Mouse (Mus musculus): ENCODE measurements around the gene Gpr12. TPM values are rescaled to one million over a fixed set of nuclear protein-coding genes. Genes with fewer than 3 reads are reported as not detected.
"Not testable (repeated sequence)": the region's sequence is repeated elsewhere in the genome, so short reads cannot be mapped to it uniquely, and the experiment has no call there.

The Gpr12 gene
- polyA plus RNA-seq, 1 experiment, result 1.0 TPM

DNA sequence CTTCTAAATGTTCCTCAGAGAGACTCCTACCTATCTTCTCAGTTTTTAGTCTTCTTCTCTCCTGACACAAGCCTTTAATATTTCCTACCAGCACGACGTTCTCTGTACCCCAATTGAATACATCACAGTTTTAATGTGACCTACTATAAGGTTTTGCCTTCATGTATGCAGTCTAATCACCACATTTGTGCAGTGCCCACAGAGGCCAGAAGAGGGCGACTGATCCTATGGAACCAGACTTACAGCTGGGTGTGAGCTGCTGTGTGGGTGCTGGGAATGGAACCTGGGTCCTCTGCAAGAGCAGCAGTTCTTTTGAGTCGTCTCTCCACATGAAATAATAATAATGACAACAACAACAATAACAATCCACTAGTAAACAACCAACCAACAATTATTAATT, 18.0 kb downstream of the Gpr12 start:
- TF ChIP-seq POLR2A (IDR thresholded peaks at IDR 0.05; ENCODE audit: borderline replicate concordance, control insufficient read depth, low read depth, low read length) (no peak), CTCF (IDR thresholded peaks at IDR 0.05; ENCODE audit: control insufficient read depth, insufficient read depth, low read length) (peak; percentile 42; the same call in 1 of the 2 replicates)
- 58% methylated on average over 4 of the region's 4 CpGs for WGBS

DNA sequence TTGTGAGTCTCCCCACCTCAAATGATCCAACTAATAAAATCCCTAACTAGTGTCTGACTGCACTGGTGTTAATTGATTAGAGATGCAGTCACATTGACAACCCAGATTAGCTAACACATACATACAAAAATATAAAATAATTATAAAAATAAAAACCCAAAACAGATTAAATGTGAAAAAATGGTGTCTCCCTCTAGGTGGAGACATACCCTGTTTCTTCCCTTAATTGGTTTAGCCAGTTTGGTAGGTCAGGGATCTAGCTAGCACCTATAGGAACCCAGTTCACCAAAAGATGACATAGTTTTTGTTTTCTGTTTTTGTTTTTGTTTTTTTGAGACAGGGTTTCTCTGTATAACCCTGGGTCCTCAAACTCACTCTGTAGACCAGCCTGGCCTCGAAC, 20.8 kb downstream of the Gpr12 start:
- 61% methylated on average over 1 of the region's 1 CpGs for WGBS
- Histone ChIP-seq H3K27ac (ENCODE audit: control insufficient read depth, insufficient read depth, low read depth, low read length, poor library complexity) (no peak overlapping the region), H3K4me1 (ENCODE audit: control insufficient read depth, insufficient read depth, low read length) (no peaks in the 10 kb centered on the region), H3K4me3 (replicated peaks; ENCODE audit: control insufficient read depth, low read depth, low read length) (no peak overlapping the region)
- TF ChIP-seq POLR2A (IDR thresholded peaks at IDR 0.05; ENCODE audit: borderline replicate concordance, control insufficient read depth, low read depth, low read length) (no peak), CTCF (IDR thresholded peaks at IDR 0.05; ENCODE audit: control insufficient read depth, insufficient read depth, low read length) (no peak)

More for the DNA sequence above, 18.0 kb downstream of the Gpr12 start:
- H3K27ac ChIP-seq (ENCODE audit: control insufficient read depth, insufficient read depth, low read depth, low read length, poor library complexity), result no peak overlapping the region
- H3K4me1 ChIP-seq (ENCODE audit: control insufficient read depth, insufficient read depth, low read length), result no peaks in the 10 kb centered on the region
- H3K4me3 ChIP-seq (replicated peaks; ENCODE audit: control insufficient read depth, low read depth, low read length), result no peak overlapping the region

DNA sequence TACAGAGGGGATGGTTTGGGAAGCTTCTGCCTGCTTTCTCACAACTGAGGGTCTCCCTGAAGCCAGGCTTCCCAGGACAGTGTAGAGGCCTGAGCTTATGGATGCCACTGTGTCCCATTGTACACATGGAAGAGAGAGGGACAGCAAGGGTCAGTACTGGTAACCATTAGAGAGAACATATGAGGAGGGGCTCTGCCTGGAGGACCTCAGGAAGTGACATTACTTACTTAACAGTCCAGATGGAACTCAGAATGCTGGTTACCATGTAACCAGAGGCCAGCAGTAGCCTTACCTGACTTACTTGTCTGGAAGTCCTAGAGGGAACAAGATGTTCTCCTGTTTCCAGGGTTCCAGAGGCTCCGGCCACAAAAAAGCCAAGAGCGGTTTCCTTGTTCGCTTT, 29.2 kb downstream of the Gpr12 start, which contains the start of gene Gm3415:
Gene Gm3415 (plus strand): TSS at position 301 of the 400 bp plus-strand sequence.
- H3K4me1 ChIP-seq (ENCODE audit: control insufficient read depth, insufficient read depth, low read length); H3K27ac ChIP-seq (ENCODE audit: control insufficient read depth, insufficient read depth, low read depth, low read length, poor library complexity); H3K4me3 ChIP-seq (replicated peaks; ENCODE audit: control insufficient read depth, low read depth, low read length): not testable (repeated sequence)
- WGBS, result no CpG with 5 or more reads among the region's 3 CpGs

DNA sequence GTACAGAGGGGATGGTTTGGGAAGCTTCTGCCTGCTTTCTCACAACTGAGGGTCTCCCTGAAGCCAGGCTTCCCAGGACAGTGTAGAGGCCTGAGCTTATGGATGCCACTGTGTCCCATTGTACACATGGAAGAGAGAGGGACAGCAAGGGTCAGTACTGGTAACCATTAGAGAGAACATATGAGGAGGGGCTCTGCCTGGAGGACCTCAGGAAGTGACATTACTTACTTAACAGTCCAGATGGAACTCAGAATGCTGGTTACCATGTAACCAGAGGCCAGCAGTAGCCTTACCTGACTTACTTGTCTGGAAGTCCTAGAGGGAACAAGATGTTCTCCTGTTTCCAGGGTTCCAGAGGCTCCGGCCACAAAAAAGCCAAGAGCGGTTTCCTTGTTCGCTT, 47.7 kb downstream of the Gpr12 start, which contains the start of gene Gm3409:
Gene Gm3409 (plus strand): TSS at position 301 of the 400 bp plus-strand sequence.
- H3K4me1 ChIP-seq (ENCODE audit: control insufficient read depth, insufficient read depth, low read length); H3K27ac ChIP-seq (ENCODE audit: control insufficient read depth, insufficient read depth, low read depth, low read length, poor library complexity); H3K4me3 ChIP-seq (replicated peaks; ENCODE audit: control insufficient read depth, low read depth, low read length): not testable (repeated sequence)
- 88% methylated on average over 3 of the region's 3 CpGs for WGBS

Other genes with a start within 250 kb of the Gpr12 start
- gene Wasf3, start 200.3 kb downstream of the Gpr12 start, polyA plus RNA-seq (2011; ENCODE audit: insufficient read depth, insufficient read length, low replicate concordance, missing spikeins), result 0.18 and 0.67 TPM in 2 replicates
- gene Gm6408, start 103.3 kb downstream of the Gpr12 start, polyA plus RNA-seq (2011; ENCODE audit: insufficient read depth, insufficient read length, low replicate concordance, missing spikeins), result not detected in 2 replicates
- gene Gm6370, start 93.9 kb downstream of the Gpr12 start, polyA plus RNA-seq (2011; ENCODE audit: insufficient read depth, insufficient read length, low replicate concordance, missing spikeins), result not detected in 2 replicates
- not detected in 2 replicates for gene 4930449I24Rik, start 82.8 kb downstream of the Gpr12 start, polyA plus RNA-seq (2011; ENCODE audit: insufficient read depth, insufficient read length, low replicate concordance, missing spikeins)
- not detected in 2 replicates for gene Gm3402, start 71.1 kb downstream of the Gpr12 start, polyA plus RNA-seq (2011; ENCODE audit: insufficient read depth, insufficient read length, low replicate concordance, missing spikeins)
- not detected in 2 replicates for gene Gm3404, start 59.4 kb downstream of the Gpr12 start, polyA plus RNA-seq (2011; ENCODE audit: insufficient read depth, insufficient read length, low replicate concordance, missing spikeins)
- gene Gm3409, start 47.6 kb downstream of the Gpr12 start, polyA plus RNA-seq (2011; ENCODE audit: insufficient read depth, insufficient read length, low replicate concordance, missing spikeins), result not detected in 2 replicates
- not detected in 2 replicates for gene Gm3415, start 29.1 kb downstream of the Gpr12 start, polyA plus RNA-seq (2011; ENCODE audit: insufficient read depth, insufficient read length, low replicate concordance, missing spikeins)
- 11.9 and 15.0 TPM in 2 replicates for gene Usp12, start 209.8 kb upstream of the Gpr12 start, polyA plus RNA-seq (2011; ENCODE audit: insufficient read depth, insufficient read length, low replicate concordance, missing spikeins)
- 73.8 and 107 TPM in 2 replicates for gene Rpl21, start 247.7 kb upstream of the Gpr12 start, polyA plus RNA-seq (2011; ENCODE audit: insufficient read depth, insufficient read length, low replicate concordance, missing spikeins)

All from bone marrow, adult 2 months (tissue).